ENCODE assay signal across 26 mouse cellular contexts in genomic region chr4:13174426-13174825, GRCm38 (mm10).
"Had no signal": no experiment of that assay in that cellular context is flagged by ENCODE, and none has a peak within 500 bp of the region (broad histone marks: within the 10 kb centered on the region; RNA-seq: fewer than 3 reads in every experiment).

No protein-coding gene starts in this region.

- H3K4me3 ChIP-seq: embryonic facial prominence, embryonic 10.5 days; embryonic facial prominence, embryonic 12.5 days; embryonic facial prominence, embryonic 13.5 days; embryonic facial prominence, embryonic 15.5 days; erythroblast, embryonic 14.5 days; forebrain, embryonic 13.5 days; gastrocnemius, adult 2 months; heart, adult 2 months; heart, embryonic 10.5 days; heart, embryonic 12.5 days had no signal

- H3K4me1 ChIP-seq: embryonic facial prominence, embryonic 10.5 days; embryonic facial prominence, embryonic 13.5 days; embryonic facial prominence, embryonic 15.5 days had no signal

- H3K27me3 ChIP-seq: embryonic facial prominence, embryonic 12.5 days; embryonic facial prominence, embryonic 13.5 days; embryonic facial prominence, embryonic 15.5 days; forebrain, embryonic 13.5 days; heart, embryonic 12.5 days had no signal

- DNase-seq: cerebellum, adult 2 months; cerebellum, adult 8-10 months; cerebellum, adult 9-10 months; cerebellum, adult 9-11 months; cerebellum, postnatal 10 days; cerebellum, postnatal 14 days; cerebellum, postnatal 25 days; cerebellum, postnatal 36 days; embryo, embryonic 11 days; gastrocnemius, adult 2 months; gastrocnemius, postnatal 10 days; gastrocnemius, postnatal 14 days; gastrocnemius, postnatal 25 days; gastrocnemius, postnatal 36 days; heart, adult 11 months; heart, adult 18-20 months; heart, adult 2 months had no signal

- ATAC-seq: forebrain, embryonic 13.5 days had no signal

- H3K9ac ChIP-seq: embryonic facial prominence, embryonic 12.5 days; embryonic facial prominence, embryonic 13.5 days; embryonic facial prominence, embryonic 15.5 days; forebrain, embryonic 13.5 days; heart, embryonic 12.5 days had no signal

- H3K4me2 ChIP-seq: embryonic facial prominence, embryonic 12.5 days; embryonic facial prominence, embryonic 13.5 days; embryonic facial prominence, embryonic 15.5 days; forebrain, embryonic 13.5 days; heart, embryonic 11.5 days; heart, embryonic 12.5 days had no signal

- H3K9me3 ChIP-seq: embryonic facial prominence, embryonic 10.5 days; embryonic facial prominence, embryonic 12.5 days; embryonic facial prominence, embryonic 13.5 days; embryonic facial prominence, embryonic 15.5 days; forebrain, embryonic 13.5 days; heart, embryonic 10.5 days; heart, embryonic 12.5 days had no signal

- H3K27ac ChIP-seq: embryonic facial prominence, embryonic 10.5 days; embryonic facial prominence, embryonic 12.5 days; embryonic facial prominence, embryonic 13.5 days; embryonic facial prominence, embryonic 15.5 days; forebrain, embryonic 13.5 days; gastrocnemius, adult 2 months; heart, adult 2 months; heart, embryonic 10.5 days had no signal

- H3K36me3 ChIP-seq: embryonic facial prominence, embryonic 10.5 days; embryonic facial prominence, embryonic 12.5 days; embryonic facial prominence, embryonic 13.5 days; embryonic facial prominence, embryonic 15.5 days; heart, embryonic 10.5 days; heart, embryonic 12.5 days had no signal
